Mouse (Mus musculus): ENCODE data around the gene Hspa5.
"Not testable (repeated sequence)": the region's sequence is repeated elsewhere in the genome, so short reads cannot be mapped to it uniquely, and the experiment has no call there.

Hspa5 gene

DNA sequence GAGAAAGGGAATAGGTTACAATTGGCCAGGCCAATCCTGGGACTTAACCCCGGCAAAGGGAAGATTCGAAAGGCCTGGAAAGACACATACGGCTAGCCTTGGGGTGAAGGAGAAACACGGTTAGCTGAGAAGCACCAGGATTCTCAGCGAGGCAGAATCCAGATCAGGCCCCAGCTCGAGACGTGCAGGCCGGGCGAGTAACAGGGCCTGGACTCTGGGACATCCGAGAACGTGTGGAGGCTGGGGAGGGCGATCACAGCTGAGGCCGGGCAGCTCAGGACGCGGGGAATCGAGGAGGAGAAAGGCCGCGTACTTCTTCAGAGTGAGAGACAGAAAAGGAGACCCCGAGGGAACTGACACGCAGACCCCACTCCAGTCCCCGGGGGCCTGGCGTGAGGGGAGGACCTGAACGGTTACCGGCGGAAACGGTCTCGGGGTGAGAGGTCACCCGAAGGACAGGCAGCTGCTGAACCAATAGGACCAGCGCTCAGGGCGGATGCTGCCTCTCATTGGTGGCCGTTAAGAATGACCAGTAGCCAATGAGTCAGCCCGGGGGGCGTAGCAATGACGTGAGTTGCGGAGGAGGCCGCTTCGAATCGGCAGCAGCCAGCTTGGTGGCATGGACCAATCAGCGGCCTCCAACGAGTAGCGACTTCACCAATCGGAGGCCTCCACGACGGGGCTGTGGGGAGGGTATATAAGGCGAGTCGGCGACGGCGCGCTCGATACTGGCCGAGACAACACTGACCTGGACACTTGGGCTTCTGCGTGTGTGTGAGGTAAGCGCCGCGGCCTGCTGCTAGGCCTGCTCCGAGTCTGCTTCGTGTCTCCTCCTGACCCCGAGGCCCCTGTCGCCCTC, at the start of gene Hspa5:
Hspa5 (plus strand) TSS at position 603 of the 859 bp plus-strand sequence.
- peak; percentile 92 to 97 for DNase-seq (ENCODE audit: low spot score in 2 of 2)

DNA sequence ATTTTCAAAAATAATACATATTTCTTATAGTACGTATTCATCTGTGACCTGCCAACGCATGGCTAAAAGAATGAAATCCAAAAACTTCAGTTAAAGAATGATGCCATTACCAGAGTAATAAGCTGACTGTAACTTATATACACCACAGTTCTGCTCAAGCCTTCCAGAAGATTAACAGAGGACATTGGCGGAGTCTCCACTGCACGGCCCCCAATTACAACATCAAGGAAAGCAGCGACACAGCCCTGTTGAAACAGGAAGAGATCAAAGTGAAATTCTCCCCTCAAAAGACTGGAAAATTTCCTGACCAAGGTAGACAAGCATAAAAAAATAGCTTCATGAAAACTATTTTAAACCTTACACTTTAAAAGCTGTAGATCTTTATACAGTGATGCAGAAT, 46.5 kb upstream of the Hspa5 start:
- no peak for DNase-seq (ENCODE audit: low spot score in 2 of 2)

DNA sequence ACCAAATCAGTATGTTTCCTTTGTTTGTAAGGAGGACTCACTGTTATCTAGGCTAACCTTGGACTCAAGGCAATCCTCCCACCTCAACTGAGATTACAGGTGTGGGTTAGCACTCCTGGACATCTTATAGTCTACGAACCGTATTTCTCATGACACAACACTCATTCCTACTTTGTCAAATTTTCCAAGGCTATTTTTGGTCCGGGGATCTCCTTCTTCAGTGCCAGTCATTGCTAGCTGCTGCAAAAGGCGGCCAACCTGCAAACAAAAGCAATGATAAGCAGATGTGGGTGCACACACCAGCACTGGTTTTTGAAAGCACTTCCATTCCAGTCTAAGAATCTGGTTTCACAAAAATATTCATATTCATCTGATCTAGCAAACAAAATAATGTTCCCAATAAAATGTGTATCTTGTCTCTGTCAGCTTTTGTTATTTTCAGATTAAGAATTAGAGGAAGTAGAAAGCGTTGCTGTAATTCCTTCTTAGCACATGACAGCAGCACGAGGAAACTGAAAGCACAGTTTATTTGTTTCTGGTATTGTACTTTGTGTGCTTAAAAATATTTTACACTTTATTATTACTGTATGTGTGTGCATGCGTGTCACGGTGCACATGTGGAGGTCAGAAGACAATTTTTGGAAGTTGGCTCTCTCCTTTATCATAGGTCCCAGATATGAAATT, 44.6 kb upstream of the Hspa5 start:
- no peak for DNase-seq (ENCODE audit: low spot score in 2 of 2)

DNA sequence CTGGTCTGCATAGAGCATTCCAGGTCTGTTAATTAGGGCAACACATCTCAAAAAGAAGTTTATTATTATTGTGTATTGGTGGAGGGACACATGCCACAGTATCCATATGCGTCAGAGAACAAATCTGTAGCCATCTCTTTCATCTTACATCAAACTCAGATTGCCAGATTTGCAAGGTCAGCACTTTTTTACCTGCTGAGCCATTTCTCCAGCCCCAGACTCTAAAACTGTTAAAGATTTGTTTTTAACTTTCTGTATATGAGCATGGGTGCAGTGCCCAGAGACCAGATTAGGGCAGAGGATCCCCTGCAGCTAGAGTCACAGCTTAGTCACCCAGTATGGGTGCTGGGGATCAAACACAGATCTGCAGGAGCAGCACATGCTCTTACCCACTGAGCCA, 35.1 kb upstream of the Hspa5 start:
- DNase-seq (ENCODE audit: low spot score in 2 of 2), result no peak

DNA sequence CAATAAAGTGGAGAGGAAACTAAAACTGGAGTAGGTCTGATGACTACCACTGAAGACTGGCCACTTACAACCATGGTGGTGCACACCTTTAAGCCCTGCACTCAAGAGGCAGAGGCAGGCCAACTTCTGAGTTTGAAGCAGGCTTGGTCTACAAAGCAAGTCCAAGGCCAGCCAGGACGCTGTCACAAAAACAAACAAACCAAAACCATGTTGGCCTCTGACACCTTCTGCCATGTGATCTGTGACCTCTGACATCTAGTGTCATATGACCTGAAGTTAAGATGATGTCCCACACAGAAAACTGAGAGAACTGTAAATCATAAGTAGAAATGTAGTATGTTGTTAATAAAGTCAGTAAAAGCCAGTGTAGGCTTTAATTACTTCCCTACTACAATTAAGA, 33.9 kb upstream of the Hspa5 start:
- no peak for DNase-seq (ENCODE audit: low spot score in 2 of 2)

DNA sequence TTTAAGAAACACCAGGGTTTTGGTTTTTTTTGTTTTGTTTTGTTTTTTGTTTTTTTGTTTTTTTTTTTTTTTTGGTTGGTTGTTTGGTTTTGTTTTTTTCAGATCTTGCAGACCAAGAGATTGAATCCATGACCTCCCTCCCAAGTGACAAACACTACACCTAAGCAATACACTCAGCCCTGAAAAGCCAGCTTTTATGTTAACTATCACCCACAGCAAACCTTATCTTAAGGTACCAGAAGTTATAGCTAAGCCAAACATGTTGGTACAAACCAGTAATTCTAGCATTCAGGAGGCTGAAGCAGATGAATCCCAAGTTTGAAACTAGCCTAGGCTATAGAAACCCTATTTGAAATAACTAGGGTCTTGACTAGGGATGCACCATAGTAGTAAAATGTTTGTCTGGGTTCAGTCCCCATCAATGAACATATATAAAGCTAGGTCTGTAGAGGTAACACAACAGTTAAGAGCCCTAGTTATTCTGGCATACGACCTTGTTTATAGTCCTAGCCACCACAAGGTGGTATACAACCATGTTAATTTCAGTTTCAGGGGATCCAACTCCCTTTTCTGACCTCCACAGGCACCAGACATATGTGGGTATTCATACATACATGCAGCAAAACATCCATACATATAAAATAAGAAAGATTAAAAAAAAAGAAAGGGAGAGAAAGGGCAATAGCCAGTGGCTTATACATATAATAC, 31.9 kb upstream of the Hspa5 start:
- DNase-seq (ENCODE audit: low spot score in 2 of 2), result no peak

DNA sequence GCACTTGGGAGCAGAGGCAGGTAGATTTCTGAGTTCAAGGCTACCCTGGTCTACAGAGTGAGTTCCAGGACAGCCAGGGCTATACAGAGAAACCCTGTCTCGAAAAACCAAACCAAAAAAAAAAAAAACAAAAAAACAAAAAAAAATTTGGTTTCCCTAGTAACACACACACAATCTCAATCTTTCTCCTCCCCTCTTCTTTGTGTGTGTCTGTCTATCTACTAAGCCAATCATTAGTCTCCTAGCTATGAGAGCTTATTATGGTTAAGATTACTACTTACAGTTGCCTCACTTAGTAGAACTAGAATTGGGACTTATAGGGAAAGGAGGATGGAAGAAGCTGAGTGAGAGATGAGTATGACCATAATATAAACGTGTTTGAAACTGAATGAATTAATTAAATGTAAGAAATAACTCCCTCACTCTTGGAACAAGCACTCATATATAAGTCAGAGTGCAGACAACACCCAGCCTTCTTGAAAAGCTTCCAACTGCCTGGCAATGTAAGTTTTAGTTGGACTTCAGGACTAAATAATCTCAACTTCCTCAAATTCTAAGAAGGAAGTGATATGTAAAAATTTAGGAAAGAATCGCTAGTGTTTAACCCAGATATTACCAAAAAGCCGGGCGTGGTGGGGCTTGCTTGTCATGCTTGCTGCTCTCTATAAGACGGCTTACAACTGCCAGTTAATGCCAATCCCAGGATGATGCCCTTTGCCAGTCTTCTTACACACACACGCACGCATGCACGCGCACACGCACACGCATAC, 30.2 kb upstream of the Hspa5 start:
- no peak for DNase-seq (ENCODE audit: low spot score in 2 of 2)

DNA sequence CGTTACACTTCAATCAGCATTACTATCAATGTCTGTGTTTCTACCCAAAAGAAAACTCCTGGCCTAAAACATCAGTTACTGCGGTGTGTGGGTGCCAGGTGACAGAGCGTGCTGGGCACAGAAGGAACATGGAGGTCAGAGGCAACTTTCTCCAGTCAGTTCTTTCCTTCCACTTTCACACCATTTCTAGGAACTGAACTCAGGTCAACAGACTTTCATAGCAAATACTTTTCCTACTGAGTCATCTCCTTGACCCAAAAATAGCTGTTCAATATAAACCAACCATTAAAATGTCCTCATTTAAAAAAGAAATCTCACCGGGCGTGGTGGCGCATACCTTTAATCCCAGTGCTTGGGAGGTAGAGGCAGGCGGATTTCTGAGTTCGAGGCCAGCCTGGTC, 29.1 kb upstream of the Hspa5 start:
- DNase-seq (ENCODE audit: low spot score in 2 of 2), result no peak

DNA sequence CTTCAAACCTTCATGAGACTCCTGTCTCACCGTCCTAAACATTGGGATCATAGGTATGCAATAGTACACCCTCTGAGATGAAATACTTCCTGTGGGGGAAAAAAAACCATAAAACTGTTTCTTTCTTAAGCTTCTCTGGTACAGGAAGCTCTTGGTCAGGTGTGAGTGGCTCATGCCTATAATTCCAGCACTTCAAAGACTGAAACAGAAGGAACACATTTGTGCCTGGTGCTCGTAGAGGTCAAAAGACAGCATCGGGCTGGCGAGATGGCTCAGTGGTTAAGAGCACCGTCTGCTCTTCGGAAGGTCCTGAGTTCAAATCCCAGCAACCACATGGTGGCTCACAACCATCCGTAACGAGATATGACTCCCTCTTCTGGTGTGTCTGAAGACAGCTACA, 27.3 kb upstream of the Hspa5 start:
- DNase-seq (ENCODE audit: low spot score in 2 of 2), result no peak

DNA sequence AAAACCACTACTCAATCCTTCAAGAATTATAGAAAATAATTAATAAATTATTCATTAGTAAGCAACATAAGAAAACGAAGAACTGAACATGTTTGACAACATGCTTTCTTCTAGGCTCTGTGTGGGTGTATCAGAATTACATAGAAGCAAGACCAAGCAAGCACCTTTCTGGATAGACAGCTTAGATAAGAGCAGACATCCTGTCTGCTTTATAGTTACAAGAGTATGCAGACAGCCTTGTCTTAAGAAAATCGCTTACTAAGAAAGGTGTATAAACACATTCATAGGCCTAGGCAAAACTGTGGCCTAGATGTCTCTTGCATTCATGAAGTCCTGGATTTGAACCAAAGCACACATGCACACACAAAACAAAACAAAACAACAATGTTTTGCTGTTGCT, 26.1 kb upstream of the Hspa5 start:
- no peak for DNase-seq (ENCODE audit: low spot score in 2 of 2)

DNA sequence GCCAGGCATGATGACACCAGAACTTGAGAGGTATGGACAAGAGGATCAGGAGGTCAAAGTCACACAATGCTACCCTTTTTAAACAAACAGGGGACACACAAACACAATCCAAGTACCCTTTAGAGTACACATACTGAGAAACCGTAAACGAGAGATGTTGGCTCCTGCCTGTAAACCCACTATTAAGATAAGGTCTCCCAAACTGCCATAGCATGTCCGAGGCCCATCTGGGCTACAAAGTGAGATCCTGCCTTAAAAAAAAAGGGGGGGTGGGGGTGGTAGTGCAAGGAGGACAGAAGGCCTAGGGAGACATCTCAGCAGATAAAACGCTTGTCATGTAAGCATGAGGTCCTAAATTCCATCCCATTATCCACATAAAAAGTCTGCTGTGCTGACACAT, 23.3 kb upstream of the Hspa5 start:
- DNase-seq (ENCODE audit: low spot score in 2 of 2), result no peak

DNA sequence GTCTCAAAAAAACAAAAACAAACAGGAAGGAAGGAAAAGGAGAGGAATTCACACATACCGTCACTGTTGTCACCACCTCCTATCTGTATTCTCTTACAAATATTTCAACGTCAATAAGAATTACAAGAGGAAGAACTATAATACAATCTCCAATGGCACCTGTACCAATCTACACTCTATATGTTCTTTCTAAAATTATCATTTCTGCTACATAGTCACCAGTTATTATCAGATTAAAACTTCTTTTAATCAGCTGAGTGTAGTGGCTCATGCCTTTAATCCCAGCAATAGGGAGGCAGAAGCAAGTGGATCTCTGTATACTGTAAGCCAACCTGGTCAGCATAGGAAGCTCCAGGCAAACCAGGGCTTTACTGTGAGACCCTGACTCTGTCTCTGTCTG, 21.5 kb upstream of the Hspa5 start:
- no peak for DNase-seq (ENCODE audit: low spot score in 2 of 2)

DNA sequence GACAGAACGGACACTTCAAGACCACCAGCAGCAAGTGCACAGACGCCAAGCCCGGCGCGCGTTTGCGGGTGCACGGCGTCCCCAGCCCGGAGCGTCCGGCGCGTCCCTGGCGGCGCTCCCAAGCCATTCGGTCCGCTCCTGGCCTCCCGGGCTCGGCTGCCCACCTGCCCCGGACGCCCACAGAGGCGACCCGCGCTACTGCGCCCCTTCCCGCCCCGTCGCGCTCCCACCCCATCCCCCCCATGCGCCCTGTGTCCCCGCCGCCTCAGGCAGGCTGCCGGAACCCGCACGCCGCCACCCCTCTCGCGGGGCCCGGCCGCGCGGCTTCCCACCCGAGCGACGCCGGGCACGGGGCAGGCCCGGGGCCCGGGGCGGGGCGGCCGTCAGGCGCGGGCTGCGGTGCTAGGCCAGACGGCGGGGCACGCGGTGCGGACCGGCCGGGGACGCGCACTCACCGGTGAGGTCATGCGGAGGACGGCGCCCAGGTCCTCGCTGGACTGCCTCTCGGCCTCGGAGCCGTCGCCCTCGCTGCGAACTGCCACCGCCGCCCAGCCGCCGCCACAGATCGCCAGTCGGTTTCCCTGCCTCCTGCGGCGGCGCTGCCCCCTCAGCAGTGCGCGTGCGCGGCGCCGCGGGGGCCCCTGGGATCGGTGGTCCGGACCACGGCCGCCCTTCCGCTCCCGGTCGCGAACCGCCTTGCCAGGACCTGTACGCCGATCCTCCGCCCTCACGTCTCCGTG, 17.8 kb upstream of the Hspa5 start:
- DNase-seq (ENCODE audit: low spot score in 2 of 2), result peak; percentile 66 to 89

DNA sequence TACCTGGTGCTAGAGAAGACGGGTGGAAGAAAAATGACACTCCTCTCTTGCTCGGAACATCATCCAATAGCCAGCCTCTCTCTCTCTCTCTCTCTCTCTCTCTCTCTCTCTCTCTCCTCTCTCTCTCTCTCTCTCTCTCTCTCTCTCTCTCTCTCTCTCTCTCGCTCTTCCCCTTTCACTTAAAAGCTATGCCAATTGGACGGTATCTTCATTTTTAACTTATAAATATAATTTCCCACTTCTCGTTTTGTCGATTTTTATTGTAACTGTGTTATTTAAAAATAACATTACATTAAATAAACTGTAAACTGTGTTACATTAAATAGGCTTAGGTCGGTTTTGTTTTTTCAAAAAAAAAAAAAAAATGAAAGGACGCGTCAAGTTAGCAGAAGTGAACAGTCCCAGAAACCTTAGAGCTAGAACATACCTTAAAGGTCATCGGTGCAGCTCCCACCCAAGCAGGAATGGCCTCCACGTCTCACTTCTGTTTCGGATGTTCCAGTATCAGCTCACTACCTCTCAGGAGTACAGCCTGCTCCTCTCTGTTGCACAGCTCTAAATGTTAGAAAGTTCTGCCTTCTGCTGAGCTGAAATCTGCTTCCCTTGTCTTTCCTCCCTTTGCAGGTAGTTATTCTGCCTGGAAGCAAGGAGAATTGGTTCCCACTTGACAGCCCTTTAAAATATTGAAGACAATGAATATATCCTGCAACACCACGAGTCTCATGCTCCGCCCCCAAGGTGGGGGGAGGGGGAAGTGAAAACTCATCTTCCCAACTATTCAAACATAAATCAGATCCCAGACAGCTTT, 17.0 kb upstream of the Hspa5 start, which contains the start of gene Gapvd1:
Gapvd1 (minus strand) TSS at position 682 of the 808 bp plus-strand sequence.
- peak in 1 of 2 experiments; percentile 23 for DNase-seq (ENCODE audit: low spot score in 2 of 2)

DNA sequence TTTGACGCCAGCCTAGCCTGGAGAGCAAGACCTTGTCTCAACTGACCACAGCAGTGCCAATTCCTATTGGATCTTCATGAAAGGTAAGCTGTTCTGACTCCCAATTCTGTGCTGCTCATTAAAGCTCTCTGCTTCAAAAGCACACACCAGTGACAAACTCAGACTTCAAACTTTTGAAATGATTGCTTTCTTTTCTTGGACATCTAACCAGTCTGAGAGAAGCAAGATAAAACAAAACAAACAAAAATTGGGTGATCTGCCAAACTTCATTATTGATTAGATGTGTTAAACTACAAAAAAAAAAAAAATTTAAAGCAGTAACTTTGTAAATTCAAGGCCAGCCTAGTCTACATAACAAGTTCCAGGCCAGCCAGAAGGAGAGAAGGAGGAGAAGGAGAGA, 14.4 kb upstream of the Hspa5 start:
- DNase-seq (ENCODE audit: low spot score in 2 of 2), result no peak

DNA sequence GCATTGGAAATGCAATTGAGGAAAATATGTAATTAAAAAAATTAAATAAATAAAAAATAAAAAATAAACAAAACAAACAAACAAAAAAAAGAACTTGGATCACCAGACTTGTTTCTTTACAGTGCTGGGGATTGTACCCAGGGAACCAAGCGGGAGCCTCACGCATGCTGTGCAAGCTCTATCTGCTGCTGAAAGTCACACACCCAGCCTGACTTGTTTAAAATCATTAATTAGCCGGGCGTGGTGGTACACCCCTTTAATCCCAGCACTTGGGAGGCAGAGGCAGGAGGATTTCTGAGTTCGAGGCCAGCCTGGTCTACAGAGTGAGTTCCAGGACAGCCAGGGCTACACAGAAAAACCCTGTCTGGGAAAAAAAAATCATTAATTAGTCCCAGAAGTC, 10.5 kb upstream of the Hspa5 start:
- not testable (repeated sequence) for DNase-seq (ENCODE audit: low spot score in 2 of 2)

DNA sequence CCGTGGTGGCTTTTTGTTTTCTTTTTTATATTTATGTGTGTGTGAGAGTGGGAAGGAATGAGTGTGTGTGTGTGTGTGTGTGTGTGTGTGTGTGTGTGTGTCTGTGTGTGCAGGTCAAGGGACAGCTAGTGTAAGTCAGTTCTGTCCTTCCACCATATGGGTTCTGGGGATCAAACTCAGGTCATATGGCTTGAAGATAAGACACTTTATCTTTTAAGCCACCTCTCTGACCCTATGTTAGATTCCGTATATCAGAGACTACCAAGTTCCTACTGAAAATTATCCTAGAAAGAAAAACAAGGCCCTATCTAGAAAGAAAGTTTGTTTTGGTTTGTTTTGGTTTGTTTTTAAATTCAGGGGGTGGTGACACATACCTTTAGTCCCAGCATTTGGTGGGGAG, 9.6 kb upstream of the Hspa5 start:
- DNase-seq (ENCODE audit: low spot score in 2 of 2), result no peak

DNA sequence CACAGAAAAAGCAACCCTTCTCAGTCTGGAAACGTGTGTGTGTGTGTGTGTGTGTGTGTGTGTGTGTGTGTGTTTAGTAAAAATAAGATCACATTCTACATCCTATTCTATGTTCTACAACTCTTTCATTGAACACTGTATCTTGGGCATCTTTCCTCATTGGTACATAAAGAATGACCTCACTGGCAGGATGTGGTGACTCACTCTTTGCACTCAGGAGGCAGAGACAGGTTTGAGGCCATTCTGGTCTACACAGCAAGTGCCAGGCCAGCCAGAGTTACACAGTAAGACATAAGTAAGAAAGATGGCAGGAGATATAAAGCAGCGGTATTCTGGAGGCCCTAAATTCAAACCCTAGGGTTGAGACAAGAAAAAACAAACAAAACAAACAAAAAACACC, 8.9 kb upstream of the Hspa5 start:
- DNase-seq (ENCODE audit: low spot score in 2 of 2), result no peak

DNA sequence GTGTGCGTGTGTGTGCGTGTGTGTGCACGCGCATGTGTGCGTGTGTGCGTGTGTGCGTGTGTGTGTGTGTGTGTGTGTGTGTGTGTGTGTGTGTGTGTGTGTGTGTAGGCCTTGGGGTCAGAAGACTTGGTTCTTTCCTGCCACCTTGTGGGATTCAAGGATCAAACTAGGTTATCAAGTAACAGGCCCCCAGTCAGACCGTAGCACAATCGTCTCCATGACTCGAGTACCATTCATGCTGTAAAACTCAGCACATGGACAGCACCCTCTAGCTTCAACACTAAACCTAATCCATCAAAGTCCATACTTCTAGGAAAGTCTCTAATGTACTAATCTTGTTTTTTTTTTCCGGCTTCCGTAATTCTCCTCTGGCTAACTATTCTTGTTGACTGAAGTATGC, 7.0 kb upstream of the Hspa5 start:
- no peak for DNase-seq (ENCODE audit: low spot score in 2 of 2)

DNA sequence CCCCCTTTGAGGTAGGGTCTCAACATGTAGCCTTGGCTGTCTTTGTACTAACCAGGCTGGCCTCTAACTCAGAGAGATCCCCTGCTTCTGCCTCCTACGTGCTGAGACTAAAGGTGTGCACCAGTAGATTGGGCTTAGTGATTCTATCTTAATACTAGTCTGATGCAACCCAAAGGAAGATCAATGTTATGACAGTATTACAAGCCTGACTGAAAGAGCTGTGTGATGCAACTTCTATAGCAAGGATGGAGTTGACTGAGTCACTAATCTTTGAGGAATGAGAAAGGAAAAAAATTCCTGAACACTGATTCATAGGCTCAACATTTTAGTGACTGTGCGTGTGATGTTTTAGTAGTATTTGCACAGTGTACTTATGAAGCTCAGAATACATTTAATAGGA, 1.7 kb upstream of the Hspa5 start:
- no peak for DNase-seq (ENCODE audit: low spot score in 2 of 2)

All from cerebellum, postnatal 4 days (tissue).